Mouse (Mus musculus) CH12.LX (cell line): ENCODE measurements around the gene Stard7. TPM values are rescaled to one million over a fixed set of nuclear protein-coding genes. Genes with fewer than 3 reads are reported as not detected.

Experiments
- DNase-seq: peaks from one replicate; pipeline ENCODE4 v3.0.0-alpha.2; 2013; ENCODE audit errors: extremely low read depth
- H3K27ac ChIP-seq: 2 replicates; pipeline ENCODE4 v1.5.1; 2012; ENCODE audit warnings: low read depth, mild to moderate bottlenecking, control low read depth, moderate library complexity; ENCODE audit not compliant: insufficient read depth
- H3K27me3 ChIP-seq: replicated peaks from 2 replicates; pipeline ENCODE3; 2012; ENCODE audit warnings: inconsistent platforms
- H3K36me3 ChIP-seq, 2 experiments: replicated peaks in 1 of 2; 2 replicates each; pipeline versions ENCODE3 to v1.6.1; 2012; ENCODE audit warnings: inconsistent platforms in 1 of 2, low read length in 1 of 2, mild to moderate bottlenecking in 1 of 2, mixed read lengths in 1 of 2, moderate library complexity in 1 of 2; ENCODE audit not compliant: control insufficient read depth in 1 of 2, insufficient read depth in 1 of 2
- H3K4me1 ChIP-seq, 2 experiments: 2 replicates each; pipeline ENCODE4 v1.6.1; 2012; ENCODE audit warnings: inconsistent platforms in 1 of 2, moderate library complexity in 1 of 2; ENCODE audit not compliant: insufficient read depth in 2 of 2, control insufficient read depth in 1 of 2
- H3K4me2 ChIP-seq: 2 replicates; pipeline ENCODE4 v1.6.1; 2012; ENCODE audit warnings: low read depth, mild to moderate bottlenecking, control low read depth; ENCODE audit not compliant: poor library complexity, insufficient read depth, severe bottlenecking
- H3K4me3 ChIP-seq, 3 experiments: fragments of 150-350 bp in 1 of 3; sonication (generic) in 1 of 3; replicated peaks in 1 of 3; 2 replicates each; pipeline versions ENCODE3 to v1.5.1; 2011 to 2012; ENCODE audit warnings: low read depth in 2 of 3, low read length in 2 of 3, mild to moderate bottlenecking in 2 of 3, moderate library complexity in 2 of 3, control low read depth in 1 of 3, improper control_type of control experiment in 1 of 3, inconsistent platforms in 1 of 3, mixed read lengths in 1 of 3; ENCODE audit not compliant: poor library complexity in 1 of 3
- H3K79me2 ChIP-seq: replicated peaks from 2 replicates; pipeline ENCODE4 v1.6.1; 2012; ENCODE audit warnings: mild to moderate bottlenecking, moderate library complexity; ENCODE audit not compliant: control insufficient read depth, poor library complexity, insufficient read depth, severe bottlenecking; ENCODE audit errors: extremely low read depth
- H3K9ac ChIP-seq: 2 replicates; pipeline ENCODE4 v1.6.1; 2012; ENCODE audit warnings: low read depth, mild to moderate bottlenecking, control low read depth, moderate library complexity; ENCODE audit not compliant: insufficient read depth
- H3K9me3 ChIP-seq: replicated peaks from 2 replicates; pipeline ENCODE3; 2012; ENCODE audit warnings: low read length, inconsistent platforms, mixed read lengths
- BHLHE40 ChIP-seq: IDR thresholded peaks from 2 replicates; pipeline ENCODE4 v1.6.1; 2011; ENCODE audit warnings: mild to moderate bottlenecking, low read depth, low read length, improper control_type of control experiment
- CHD1 ChIP-seq: IDR thresholded peaks from 2 replicates; pipeline ENCODE4 v1.6.1; 2012; ENCODE audit warnings: low read depth, low read length, improper control_type of control experiment, inconsistent platforms
- CHD2 ChIP-seq: IDR thresholded peaks from 2 replicates; pipeline ENCODE4 v1.6.1; 2011; ENCODE audit warnings: low read length, improper control_type of control experiment
- E2F4 ChIP-seq: IDR thresholded peaks from 2 replicates; pipeline ENCODE4 v1.6.1; 2011; ENCODE audit warnings: low read depth, low read length, improper control_type of control experiment; ENCODE audit not compliant: insufficient replicate concordance
- ELF1 ChIP-seq: IDR thresholded peaks from 2 replicates; pipeline ENCODE4 v1.6.1; 2014; ENCODE audit warnings: low read depth, mild to moderate bottlenecking, inconsistent platforms, low read length, improper control_type of control experiment
- ETS1 ChIP-seq: conservative IDR thresholded peaks from 2 replicates; pipeline ENCODE4 v1.6.1; 2012; ENCODE audit warnings: low read depth, mild to moderate bottlenecking, inconsistent platforms, low read length, improper control_type of control experiment, moderate library complexity
- JUND ChIP-seq: conservative IDR thresholded peaks from 2 replicates; pipeline ENCODE4 v1.6.1; 2011; ENCODE audit warnings: low read depth, low read length, improper control_type of control experiment
- KAT2A ChIP-seq: IDR thresholded peaks from 2 replicates; pipeline ENCODE4 v1.6.1; 2012; ENCODE audit warnings: low read length, improper control_type of control experiment, inconsistent platforms; ENCODE audit not compliant: insufficient replicate concordance
- MAFK ChIP-seq: IDR thresholded peaks from 2 replicates; pipeline ENCODE4 v1.6.1; 2011; ENCODE audit warnings: low read length, improper control_type of control experiment; ENCODE audit not compliant: insufficient replicate concordance
- MAX ChIP-seq: IDR thresholded peaks from 2 replicates; pipeline ENCODE4 v1.6.1; 2011; ENCODE audit warnings: low read length, improper control_type of control experiment
- MAZ ChIP-seq: IDR thresholded peaks from 2 replicates; pipeline ENCODE4 v1.6.1; 2012; ENCODE audit warnings: low read depth, mild to moderate bottlenecking, inconsistent platforms, low read length, improper control_type of control experiment, moderate library complexity
- MXI1 ChIP-seq: IDR thresholded peaks from 2 replicates; pipeline ENCODE4 v1.6.1; 2011; ENCODE audit warnings: mild to moderate bottlenecking, low read depth, low read length, improper control_type of control experiment
- MYC ChIP-seq: IDR thresholded peaks from 2 replicates; pipeline ENCODE4 v1.6.1; 2011; ENCODE audit warnings: low read depth, mild to moderate bottlenecking, improper control_type of control experiment, low read length
- NELFE ChIP-seq: IDR thresholded peaks from 2 replicates; pipeline ENCODE4 v1.6.1; 2011; ENCODE audit warnings: low read depth, low read length, improper control_type of control experiment
- PAX5 ChIP-seq: IDR thresholded peaks from 2 replicates; pipeline ENCODE4 v1.6.1; 2012; ENCODE audit warnings: low read length, inconsistent platforms, mixed read lengths
- POLR2AphosphoS2 ChIP-seq: IDR thresholded peaks from 2 replicates; pipeline ENCODE4 v1.6.1; 2011; ENCODE audit warnings: low read depth, low read length, improper control_type of control experiment
- RAD21 ChIP-seq: IDR thresholded peaks from 2 replicates; pipeline ENCODE4 v1.6.1; 2011; ENCODE audit warnings: low read depth, mild to moderate bottlenecking, low read length, improper control_type of control experiment, moderate library complexity
- SIN3A ChIP-seq: IDR thresholded peaks from 2 replicates; pipeline ENCODE4 v1.6.1; 2012; ENCODE audit warnings: low read length, improper control_type of control experiment, inconsistent platforms
- TBP ChIP-seq: conservative IDR thresholded peaks from 2 replicates; pipeline ENCODE4 v1.6.1; 2011; ENCODE audit warnings: low read depth, low read length, improper control_type of control experiment
- USF2 ChIP-seq: conservative IDR thresholded peaks from 2 replicates; pipeline ENCODE4 v1.6.1; 2011; ENCODE audit warnings: low read depth, low read length, improper control_type of control experiment
- ZNF384 ChIP-seq: IDR thresholded peaks from 2 replicates; pipeline ENCODE4 v1.6.1; 2012; ENCODE audit warnings: low read depth, low read length, improper control_type of control experiment, inconsistent platforms
- dilution Hi-C: fragments of 300-500 bp; cut with MboI; formaldehyde crosslinking; loops from 2 replicates; pipeline ENCODE4 v1.14.3; 2020; ENCODE audit warnings: low sequenced_read_pairs; ENCODE audit not compliant: extremely low pct_unique_long_range_greater_than_20kb, extremely low pct_ligation_motif_present
- in situ Hi-C: fragments of 300-500 bp; cut with MboI; formaldehyde crosslinking; loops from 3 replicates; pipeline ENCODE4 v1.14.3; 2019; ENCODE audit warnings: low sequenced_read_pairs, low pct_ligation_motif_present, low pct_unique_long_range_greater_than_20kb, mixed read lengths
- polyA plus RNA-seq: library from polyadenylated mRNA; unstranded; fragments of >175 nt; gene quantifications from 2 replicates; pipeline ENCODE4 v1.2.1, GENCODE M21; 2012; ENCODE audit warnings: low read depth; ENCODE audit not compliant: insufficient read length
- total RNA-seq, 2 experiments: library from RNA; depleted of rRNA; stranded (reverse); fragments of 300-350 nt in 1 of 2; fragments of >200 nt in 1 of 2; gene quantifications; 2 replicates each; pipeline ENCODE4 v1.2.3; 2012 to 2014

Gene Stard7
- total and polyA plus RNA-seq, 3 experiments, result 69.0 to 122 (median 80.6) TPM

DNA sequence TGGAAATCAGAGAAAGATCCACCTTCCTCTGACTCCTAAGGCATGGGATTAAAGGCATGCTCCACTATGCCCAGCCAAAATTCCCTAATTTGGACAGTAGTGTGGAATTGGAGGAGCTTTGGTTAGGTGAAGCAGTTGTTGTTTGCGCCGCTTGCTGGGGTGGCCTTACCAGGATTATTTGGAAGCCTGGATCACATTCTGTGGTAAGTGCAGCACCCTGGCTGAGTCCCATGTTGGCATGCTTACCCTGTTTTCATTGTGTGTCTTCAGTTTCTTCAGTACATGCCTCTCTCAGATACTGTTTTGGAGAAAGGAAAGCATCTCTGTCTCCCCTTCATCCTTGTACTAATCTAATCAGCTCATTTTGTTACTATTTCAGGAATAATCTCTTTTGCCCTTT is 4.6 kb downstream of the Stard7 start:
- Histone ChIP-seq H3K36me3 (peaks cover 0 to 16% of the 10 kb centered on the region in 2 experiments), H3K4me3 (no peak overlapping the region), H3K79me2 (peaks cover 61% of the 10 kb centered on the region), H3K4me2 (no peak overlapping the region), H3K4me1 (peaks cover 3 to 42% of the 10 kb centered on the region in 2 experiments; a peak in 3 of 4 replicates), H3K27me3 (no peaks in the 10 kb centered on the region), H3K27ac (no peak overlapping the region), H3K9ac (no peak overlapping the region), H3K9me3 (no peaks in the 10 kb centered on the region)
- no peak for DNase-seq
- in situ Hi-C loops, result no loop called here
- TF ChIP-seq CHD1 (no peak), E2F4 (no peak), KAT2A (no peak), CHD2 (no peak), ZNF384 (no peak), MXI1 (no peak)
- dilution Hi-C loops, result no loop called here

DNA sequence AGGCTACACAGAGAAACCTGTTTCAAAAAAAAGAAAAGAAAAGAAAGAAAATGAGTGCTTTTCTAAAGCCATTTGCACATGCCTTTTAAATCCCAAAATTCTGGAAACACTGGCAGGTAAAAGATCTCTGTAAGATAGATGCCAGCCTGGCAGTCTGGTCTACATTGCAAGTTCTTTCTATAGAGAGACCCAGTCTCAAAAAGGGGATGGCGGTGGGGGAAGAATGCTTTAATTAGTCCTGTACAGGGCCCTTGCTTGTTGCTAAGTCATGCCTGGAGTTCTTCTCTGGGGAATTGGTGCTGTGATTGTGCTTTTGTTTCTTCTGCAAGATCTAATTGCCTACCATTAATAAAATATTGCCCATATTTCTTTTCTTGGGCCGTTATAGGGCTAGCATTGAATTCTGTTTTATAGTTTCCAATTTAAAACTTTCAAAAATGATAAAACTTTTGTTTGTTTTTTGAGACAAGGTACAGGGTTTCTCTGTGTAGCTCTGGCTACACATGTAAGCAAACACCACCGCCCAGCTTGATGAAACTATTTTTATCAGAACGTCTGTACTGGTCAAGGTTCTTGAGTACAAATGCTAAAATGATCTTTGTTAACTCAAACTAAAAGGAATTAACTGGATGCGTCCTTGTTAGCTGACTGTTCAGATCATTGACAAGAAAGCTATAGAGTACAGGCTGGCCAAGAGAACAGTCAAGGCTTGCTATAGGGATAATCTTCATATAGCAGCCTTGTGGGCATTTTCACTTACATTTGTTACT is 5.7 kb downstream of the Stard7 start:
- dilution Hi-C loops, result no loop called here

DNA sequence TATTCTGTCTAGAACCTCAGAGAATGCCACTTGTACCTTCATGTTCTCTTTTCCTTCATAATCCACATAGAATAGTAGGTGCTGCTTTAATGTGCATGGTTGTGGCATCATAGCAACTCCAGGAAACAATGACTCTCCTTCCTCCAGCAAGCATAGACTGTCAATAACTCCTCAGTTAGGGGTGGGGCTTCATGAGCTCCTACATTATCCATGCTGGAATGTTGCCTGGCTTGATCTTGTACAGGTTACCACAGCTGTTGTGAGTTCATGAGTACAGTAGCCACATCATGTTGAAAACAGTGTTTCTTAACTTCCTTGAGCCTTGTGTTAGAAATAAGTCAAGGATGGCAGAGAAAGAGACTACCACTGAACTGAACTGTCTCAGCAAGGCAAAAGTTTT is 8.1 kb downstream of the Stard7 start:
- peaks cover 0 to 11% of the 10 kb centered on the region in 2 experiments for H3K36me3 ChIP-seq
- H3K9me3 ChIP-seq, result no peaks in the 10 kb centered on the region
- H3K27me3 ChIP-seq, result no peaks in the 10 kb centered on the region
- H3K9ac ChIP-seq, result no peak overlapping the region
- in situ Hi-C loops, result no loop called here
- no peak overlapping the region for H3K4me2 ChIP-seq
- H3K27ac ChIP-seq, result no peak overlapping the region
- no peak overlapping the region for H3K4me3 ChIP-seq
- TF ChIP-seq JUND (no peak), USF2 (no peak), MYC (no peak)
- no peak for DNase-seq
- peaks cover 62% of the 10 kb centered on the region for H3K79me2 ChIP-seq
- H3K4me1 ChIP-seq, result peaks cover 3 to 61% of the 10 kb centered on the region in 2 experiments; a peak in 3 of 4 replicates
- dilution Hi-C loops, result no loop called here

More for the DNA sequence above, 5.7 kb downstream of the Stard7 start:
- H3K27ac ChIP-seq, result no peak overlapping the region
- H3K4me1 ChIP-seq, result peaks cover 3 to 47% of the 10 kb centered on the region in 2 experiments; a peak in 3 of 4 replicates
- H3K4me2 ChIP-seq, result no peak overlapping the region; the same call in 1 of the 2 replicates
- H3K4me3 ChIP-seq, result no peak overlapping the region
- no peak for DNase-seq
- peaks cover 67% of the 10 kb centered on the region for H3K79me2 ChIP-seq
- no peak overlapping the region for H3K9ac ChIP-seq
- H3K9me3 ChIP-seq, result no peaks in the 10 kb centered on the region
- TF ChIP-seq ELF1 (no peak), PAX5 (no peak), RAD21 (no peak), ETS1 (no peak), POLR2AphosphoS2 (no peak), NELFE (no peak), MAFK (no peak), E2F4 (no peak), MAZ (no peak), BHLHE40 (no peak), SIN3A (no peak), ZNF384 (no peak), KAT2A (no peak), MAX (no peak), TBP (no peak)
- no peaks in the 10 kb centered on the region for H3K27me3 ChIP-seq
- H3K36me3 ChIP-seq, result peaks cover 0 to 16% of the 10 kb centered on the region in 2 experiments
- in situ Hi-C loops, result no loop called here
